Mouse (Mus musculus) kidney, embryonic 14.5 days (tissue): ENCODE measurements at regions not wholly inside any gene's neighbourhood (a gene's known extent, or its start where the extent isn't known, plus 50 kb on each side); places are given as distances from the start of the nearest gene placed in this dataset.

Source experiments
- ATAC-seq: fragments of 200-750 bp; cut with Nextera tagmentation; 2 replicates; pipeline ENCODE4 v1.8.0; 2017; ENCODE audit warnings: moderate number of reproducible peaks, mild to moderate bottlenecking, moderate TSS enrichment, moderate library complexity; ENCODE audit not compliant: low FRiP score, low TSS enrichment
- H3K27ac ChIP-seq: fragments of 300-500 bp; sonication (generic); 2 replicates; pipeline ENCODE4 v1.5.1; 2014; ENCODE audit warnings: low read depth, mild to moderate bottlenecking, low read length, moderate library complexity, mixed read lengths
- H3K27me3 ChIP-seq: fragments of 300-500 bp; sonication (generic); 2 replicates; pipeline ENCODE4 v1.6.1; 2014; ENCODE audit warnings: mild to moderate bottlenecking, low read length; ENCODE audit not compliant: control insufficient read depth, insufficient read depth
- H3K36me3 ChIP-seq: fragments of 300-500 bp; sonication (generic); 2 replicates; pipeline ENCODE4 v1.6.1; 2014; ENCODE audit warnings: low read length, mixed read lengths; ENCODE audit not compliant: control insufficient read depth, insufficient read depth
- H3K4me1 ChIP-seq: fragments of 300-500 bp; sonication (generic); 2 replicates; pipeline ENCODE4 v1.6.1; 2014; ENCODE audit warnings: low read length, mixed read lengths; ENCODE audit not compliant: control insufficient read depth, insufficient read depth
- H3K4me2 ChIP-seq: fragments of 300-500 bp; sonication (generic); replicated peaks from 2 replicates; pipeline ENCODE4 v1.6.1; 2014; ENCODE audit warnings: low read depth, mild to moderate bottlenecking, low read length
- H3K4me3 ChIP-seq: fragments of 300-500 bp; sonication (generic); 2 replicates; pipeline ENCODE4 v1.5.1; 2014; ENCODE audit warnings: mild to moderate bottlenecking, low read length
- H3K9ac ChIP-seq: fragments of 300-500 bp; sonication (generic); 2 replicates; pipeline ENCODE4 v1.6.1; 2014; ENCODE audit warnings: low read depth, mild to moderate bottlenecking, low read length, moderate library complexity
- H3K9me3 ChIP-seq: fragments of 300-500 bp; sonication (generic); 2 replicates; pipeline ENCODE4 v1.6.1; 2016; ENCODE audit warnings: low read length; ENCODE audit not compliant: control insufficient read depth
- WGBS: fragments of 180-500 bp; shearing (Covaris S2); extraction: QIAGEN DNeasy Blood & Tissue Kit; methylation state at CpG from one replicate; pipeline ENCODE4 v1.1.7; 2014; 5-methylcytosine and 5-hydroxymethylcytosine counted together

DNA sequence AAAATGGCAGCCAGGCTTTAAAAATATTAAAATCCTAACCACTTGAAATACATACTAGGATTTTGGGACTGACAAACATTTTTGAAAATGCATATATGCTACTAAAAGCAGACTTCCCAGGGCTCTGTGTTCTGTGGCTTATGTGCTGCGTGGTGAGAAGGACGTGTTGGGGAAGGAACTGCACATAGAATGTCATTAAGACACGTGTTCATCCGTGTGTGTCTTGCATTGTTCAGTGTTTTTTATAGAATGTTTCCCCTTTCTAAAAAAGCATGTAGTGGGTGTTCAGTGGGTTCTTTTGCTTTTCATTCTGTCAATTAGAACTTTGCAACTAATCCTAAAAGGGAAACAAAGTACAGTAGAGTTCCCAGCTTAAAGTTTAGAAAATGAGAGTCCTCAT lies 594.7 kb upstream of the Mef2c start:
- WGBS = 93% methylated on average over 4 of the region's 4 CpGs
- H3K27me3 ChIP-seq = no peaks in the 10 kb centered on the region
- ATAC-seq = no peak
- no peaks in the 10 kb centered on the region for H3K9me3 ChIP-seq
- no peaks in the 10 kb centered on the region for H3K36me3 ChIP-seq
- H3K4me1 ChIP-seq = no peaks in the 10 kb centered on the region
- no peak overlapping the region for H3K4me2 ChIP-seq
- H3K4me3 ChIP-seq = no peak overlapping the region
- H3K27ac ChIP-seq = no peak overlapping the region
- H3K9ac ChIP-seq = no peak overlapping the region

DNA sequence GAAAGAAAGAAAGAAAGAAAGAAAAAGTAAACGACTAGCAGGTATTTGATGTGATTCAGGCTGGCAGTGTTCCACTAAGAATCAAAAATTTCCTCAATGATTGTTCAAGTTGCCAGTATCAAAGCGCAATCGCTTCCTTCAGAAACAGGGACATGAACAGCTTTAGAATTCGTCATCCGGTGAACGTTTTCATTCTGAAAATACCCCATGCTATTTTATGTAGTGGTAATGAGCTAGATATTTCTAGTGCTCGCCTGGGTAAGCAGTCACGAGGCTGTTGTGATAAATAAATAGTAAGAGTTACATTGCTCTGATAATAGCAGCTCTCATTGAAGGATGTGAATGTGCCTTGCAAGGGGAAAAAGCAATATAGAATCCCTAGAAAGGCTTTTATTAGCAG lies 591.0 kb upstream of the Mef2c start:
- Histone ChIP-seq H3K4me3 (no peak overlapping the region), H3K4me2 (no peak overlapping the region), H3K36me3 (no peaks in the 10 kb centered on the region), H3K4me1 (no peaks in the 10 kb centered on the region), H3K9me3 (no peaks in the 10 kb centered on the region), H3K9ac (no peak overlapping the region), H3K27me3 (no peaks in the 10 kb centered on the region), H3K27ac (no peak overlapping the region)
- no peak for ATAC-seq
- whole genome bisulfite sequencing = 92% methylated on average over 8 of the region's 8 CpGs

- Histone ChIP-seq H3K27me3 (no peaks in the 10 kb centered on the region), H3K9ac (no peak overlapping the region), H3K9me3 (no peaks in the 10 kb centered on the region), H3K27ac (no peak overlapping the region), H3K36me3 (no peaks in the 10 kb centered on the region), H3K4me1 (no peaks in the 10 kb centered on the region), H3K4me3 (no peak overlapping the region), H3K4me2 (no peak overlapping the region)
- whole genome bisulfite sequencing = 88% methylated on average over 4 of the region's 4 CpGs
- ATAC-seq = no peak
Observed at GRCm38 (mm10) chr13:82915194-82915593, 588.6 kb upstream of the Mef2c start.

DNA sequence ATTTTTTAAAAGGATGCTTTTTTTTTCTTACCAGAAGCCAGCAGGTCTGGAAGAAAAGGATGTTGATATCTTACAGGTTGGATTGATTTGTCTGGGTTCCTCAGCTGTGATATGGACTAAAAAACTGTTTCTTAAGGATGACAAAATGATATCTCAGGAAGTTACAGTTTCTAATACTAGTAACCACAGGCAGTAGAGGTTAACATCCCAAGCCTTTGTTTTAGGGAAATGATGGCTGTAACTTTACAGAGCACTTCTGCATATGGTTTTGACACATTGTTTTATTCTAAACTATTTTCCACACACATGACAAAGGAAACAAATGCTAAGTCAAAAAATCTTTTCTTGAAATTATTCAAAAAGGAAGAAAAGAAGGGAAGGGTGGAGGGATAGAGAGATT lies 573.8 kb upstream of the Mef2c start:
- H3K36me3 ChIP-seq = no peaks in the 10 kb centered on the region
- H3K9me3 ChIP-seq = no peaks in the 10 kb centered on the region
- H3K9ac ChIP-seq = no peak overlapping the region
- no peaks in the 10 kb centered on the region for H3K4me1 ChIP-seq
- H3K27ac ChIP-seq = no peak overlapping the region
- H3K4me3 ChIP-seq = no peak overlapping the region
- ATAC-seq = no peak
- no peaks in the 10 kb centered on the region for H3K27me3 ChIP-seq
- no peak overlapping the region for H3K4me2 ChIP-seq

GRCm38 (mm10) chr13:82937856-82938255 lies 566.0 kb upstream of the Mef2c start:
- ATAC-seq = no peak
- no peaks in the 10 kb centered on the region for H3K36me3 ChIP-seq

DNA sequence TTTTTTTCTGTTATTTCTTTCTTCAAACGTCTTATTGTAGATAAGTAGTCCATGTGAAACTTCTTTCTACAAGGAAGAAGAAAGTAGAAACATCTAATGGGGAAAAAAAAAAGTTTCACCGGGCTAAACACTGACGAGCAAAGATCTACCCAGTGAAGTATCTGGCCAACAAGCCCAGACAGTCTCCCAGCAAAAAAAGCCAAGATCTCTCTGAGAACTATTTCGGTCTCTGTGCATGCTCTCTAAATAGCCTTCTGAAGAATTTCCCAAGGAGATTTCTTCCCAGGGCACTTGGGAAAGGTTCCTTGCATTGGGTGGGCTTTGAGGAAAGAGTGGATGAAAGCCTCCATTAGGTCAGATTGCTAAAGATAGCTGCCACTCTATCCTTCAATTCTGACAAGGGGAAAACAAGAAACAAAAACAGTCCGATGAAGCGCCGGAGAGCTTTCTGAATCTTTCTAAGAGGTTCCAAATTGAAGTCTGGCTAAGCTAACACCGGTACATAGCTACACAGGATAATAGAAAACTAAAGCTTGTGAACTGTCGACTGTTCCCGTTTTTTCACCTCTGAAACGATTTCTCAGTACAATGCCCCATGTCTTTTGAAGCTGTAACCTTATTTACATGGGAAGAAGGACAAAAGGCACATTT lies 561.0 kb upstream of the Mef2c start:
- Histone ChIP-seq H3K27ac (no peak overlapping the region), H3K36me3 (no peaks in the 10 kb centered on the region), H3K27me3 (no peaks in the 10 kb centered on the region), H3K4me2 (no peak overlapping the region), H3K9ac (no peak overlapping the region), H3K4me3 (no peak overlapping the region), H3K9me3 (no peaks in the 10 kb centered on the region), H3K4me1 (no peaks in the 10 kb centered on the region)
- no peak for ATAC-seq
- WGBS = 65% methylated on average over 11 of the region's 11 CpGs

More at GRCm38 (mm10) chr13:82937856-82938255, 566.0 kb upstream of the Mef2c start:
- H3K4me3 ChIP-seq = no peak overlapping the region
- no peak overlapping the region for H3K9ac ChIP-seq
- H3K9me3 ChIP-seq = no peaks in the 10 kb centered on the region
- H3K27me3 ChIP-seq = no peaks in the 10 kb centered on the region
- no peaks in the 10 kb centered on the region for H3K4me1 ChIP-seq
- no peak overlapping the region for H3K27ac ChIP-seq
- no peak overlapping the region for H3K4me2 ChIP-seq
- 88% methylated on average over 3 of the region's 3 CpGs for WGBS

DNA sequence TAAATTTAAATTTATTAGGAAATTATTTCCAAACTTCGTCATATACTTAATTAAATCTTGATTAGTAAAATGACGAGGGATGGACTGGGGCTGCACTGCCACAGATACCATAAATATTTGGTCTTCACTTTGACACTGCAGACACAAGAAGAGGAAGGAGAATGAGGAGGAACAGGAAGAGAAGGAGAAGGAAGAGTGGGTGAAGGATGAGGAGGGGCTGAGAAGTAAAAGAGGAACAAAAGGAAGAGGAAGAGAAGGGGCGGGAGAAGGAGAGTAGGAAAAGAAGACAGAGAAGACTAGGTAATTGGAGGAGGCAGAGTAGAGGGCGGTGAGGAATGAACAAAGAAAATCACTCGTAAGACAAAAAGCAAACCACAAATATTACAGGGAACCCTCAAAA lies 556.9 kb upstream of the Mef2c start:
- Histone ChIP-seq H3K9me3 (no peaks in the 10 kb centered on the region), H3K9ac (no peak overlapping the region), H3K27me3 (no peaks in the 10 kb centered on the region), H3K27ac (no peak overlapping the region), H3K4me3 (no peak overlapping the region), H3K4me1 (no peaks in the 10 kb centered on the region), H3K4me2 (no peak overlapping the region), H3K36me3 (no peaks in the 10 kb centered on the region)
- ATAC-seq = no peak
- 84% methylated on average over 5 of the region's 5 CpGs for WGBS

- no peak overlapping the region for H3K4me2 ChIP-seq
- no peaks in the 10 kb centered on the region for H3K27me3 ChIP-seq
- no peaks in the 10 kb centered on the region for H3K36me3 ChIP-seq
- WGBS = 68% methylated on average over 6 of the region's 6 CpGs
- H3K4me3 ChIP-seq = no peak overlapping the region
- ATAC-seq = no peak
- no peaks in the 10 kb centered on the region for H3K4me1 ChIP-seq
- no peak overlapping the region for H3K27ac ChIP-seq
- no peaks in the 10 kb centered on the region for H3K9me3 ChIP-seq
- no peak overlapping the region for H3K9ac ChIP-seq
Observed at GRCm38 (mm10) chr13:82949541-82949940, 554.3 kb upstream of the Mef2c start.

DNA sequence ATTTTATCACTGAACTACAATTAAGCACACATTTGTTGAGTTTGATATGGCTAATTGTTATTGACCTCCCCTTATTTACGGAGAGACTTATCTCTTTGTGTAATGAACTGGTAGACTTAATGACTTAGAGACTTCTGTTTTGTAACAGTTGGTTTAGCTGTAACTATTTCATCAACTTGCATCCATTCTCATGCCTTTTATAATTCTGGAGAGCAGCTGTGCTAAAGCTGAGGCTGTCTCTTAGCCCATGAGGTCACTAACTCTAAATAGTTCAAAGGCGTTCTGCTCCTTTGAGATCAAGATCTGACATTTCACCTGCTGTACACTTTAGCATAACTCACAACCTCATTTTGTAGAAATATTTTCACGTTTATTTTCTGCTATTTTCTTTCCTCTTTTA lies 541.5 kb upstream of the Mef2c start:
- no peaks in the 10 kb centered on the region for H3K9me3 ChIP-seq
- 69% methylated on average over 3 of the region's 3 CpGs for WGBS
- H3K4me2 ChIP-seq = no peak overlapping the region
- no peaks in the 10 kb centered on the region for H3K36me3 ChIP-seq
- no peak overlapping the region for H3K9ac ChIP-seq
- no peak for ATAC-seq
- H3K4me3 ChIP-seq = no peak overlapping the region
- no peak overlapping the region for H3K27ac ChIP-seq
- H3K4me1 ChIP-seq = no peaks in the 10 kb centered on the region
- H3K27me3 ChIP-seq = no peaks in the 10 kb centered on the region
